Mouse (Mus musculus) c-Kit-negative CD71-positive TER-119-positive erythroid progenitor cells, embryonic 14.5 days (primary cell): Measurements from ENCODE around the gene Polr1c.

Experiments used
- DNase-seq: peaks from one replicate; pipeline ENCODE4 v3.0.0-alpha.2; 2013; ENCODE audit warnings: low read depth, low spot score

The Polr1c gene

DNA sequence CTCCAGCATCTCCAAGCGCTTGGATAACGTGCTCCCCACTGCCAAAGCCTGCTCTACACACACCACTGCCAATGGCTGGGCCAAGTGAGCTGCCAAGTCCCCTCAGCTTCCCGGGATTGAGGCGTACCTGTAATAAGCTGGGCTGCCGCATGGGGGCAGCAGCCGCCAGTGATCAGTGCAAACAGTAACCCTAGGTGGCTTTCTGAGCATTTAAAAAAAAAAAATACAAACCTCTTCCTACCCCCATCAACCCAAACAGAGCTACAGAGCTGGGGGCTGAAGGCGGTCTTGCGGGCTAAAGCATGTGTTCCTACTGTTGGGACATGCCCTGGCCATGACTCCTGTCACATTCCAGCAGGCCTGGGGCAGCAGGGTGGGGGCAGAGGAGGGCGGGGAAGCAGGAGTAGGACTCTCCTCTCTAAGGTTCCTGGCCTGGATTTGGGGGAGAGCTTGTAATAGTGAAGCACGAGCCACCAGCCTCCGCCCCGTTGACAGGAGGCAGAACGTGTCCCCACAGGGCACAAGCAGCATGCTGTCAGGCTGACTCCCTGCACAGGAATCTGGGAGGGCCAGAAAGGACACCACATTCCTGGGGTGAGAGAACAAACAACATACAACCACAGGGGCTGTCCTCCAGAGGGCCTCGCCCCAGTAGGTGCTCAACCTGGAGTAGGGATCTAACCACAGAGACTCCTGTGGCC, 18.2 kb upstream of the Polr1c start:
- DNase-seq = no peak

- DNase-seq = no peak
Observed at GRCm38 (mm10) chr17:46265502-46265901, 17.6 kb upstream of the Polr1c start.

- DNase-seq = no peak
Observed at GRCm38 (mm10) chr17:46262201-46262694, 14.4 kb upstream of the Polr1c start.

GRCm38 (mm10) chr17:46259675-46260074, 11.8 kb upstream of the Polr1c start:
- DNase-seq = no peak

GRCm38 (mm10) chr17:46258279-46259053, 10.6 kb upstream of the Polr1c start:
- no peak for DNase-seq

GRCm38 (mm10) chr17:46255147-46255546, 7.3 kb upstream of the Polr1c start:
- DNase-seq = no peak

DNA sequence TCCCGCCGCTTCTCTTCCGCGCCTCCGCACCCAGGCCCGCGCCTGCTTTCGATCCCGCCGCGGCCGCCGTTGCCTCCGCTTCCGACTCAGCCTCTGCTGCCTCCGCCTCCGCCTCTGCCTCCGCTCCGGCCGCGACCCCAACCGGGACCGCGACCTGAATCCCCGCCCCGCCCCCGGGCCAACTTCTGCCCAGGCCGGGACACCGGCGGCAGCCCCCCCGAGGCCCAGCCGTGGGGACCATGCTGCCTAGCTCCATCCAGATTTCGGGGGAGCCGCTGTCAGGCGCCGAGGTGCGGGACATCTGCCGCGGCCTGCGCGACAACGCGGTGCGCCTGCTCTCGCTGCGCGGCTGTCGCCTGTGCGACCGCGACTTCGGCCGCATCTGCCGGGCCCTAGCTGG, 6.3 kb upstream of the Polr1c start:
- DNase-seq = no peak

GRCm38 (mm10) chr17:46253452-46254084, 5.7 kb upstream of the Polr1c start, which contains the start of gene Lrrc73:
Gene Lrrc73 (plus strand): TSS chr17:46253531.
- DNase-seq = peak; percentile 60

- no peak for DNase-seq
Observed at GRCm38 (mm10) chr17:46252571-46253451, 5.0 kb upstream of the Polr1c start.

DNA sequence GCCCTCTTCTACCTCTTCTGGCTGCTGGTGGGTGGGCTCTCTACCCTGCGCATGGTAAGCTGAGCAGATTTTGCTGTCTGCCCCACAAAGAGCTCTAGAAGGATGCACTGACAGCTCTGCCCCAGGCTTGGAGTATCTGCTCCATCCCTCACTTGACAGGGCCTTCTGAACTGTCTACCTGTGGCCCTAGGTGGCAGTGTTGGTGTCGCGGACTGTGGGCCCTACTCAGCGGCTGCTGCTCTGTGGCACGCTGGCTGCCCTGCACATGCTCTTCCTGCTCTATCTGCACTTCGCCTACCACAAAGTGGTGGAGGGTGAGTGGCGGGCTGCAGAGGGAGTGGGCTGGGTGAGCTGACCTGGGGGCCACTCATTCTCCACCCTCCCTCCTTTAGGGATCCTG, 3.3 kb upstream of the Polr1c start:
- DNase-seq = no peak

DNA sequence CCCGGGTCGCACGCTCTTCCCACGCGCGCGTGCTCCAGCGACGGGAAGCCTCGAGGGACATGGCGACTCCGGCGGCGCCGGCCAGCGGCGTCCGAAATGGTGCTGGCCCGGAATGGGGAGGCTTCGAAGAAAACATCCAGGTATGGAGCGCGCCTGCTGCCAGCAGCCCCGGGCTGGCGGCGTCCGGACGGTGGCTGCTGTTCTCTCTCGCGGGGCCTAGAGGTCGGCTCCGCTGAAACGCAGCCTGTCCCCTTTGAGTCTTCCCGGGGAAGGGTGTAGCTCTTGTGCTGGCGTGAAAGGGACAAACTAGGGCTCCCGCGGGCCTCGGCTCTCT, 302 bp upstream of the Polr1c start:
- no peak for DNase-seq

DNA sequence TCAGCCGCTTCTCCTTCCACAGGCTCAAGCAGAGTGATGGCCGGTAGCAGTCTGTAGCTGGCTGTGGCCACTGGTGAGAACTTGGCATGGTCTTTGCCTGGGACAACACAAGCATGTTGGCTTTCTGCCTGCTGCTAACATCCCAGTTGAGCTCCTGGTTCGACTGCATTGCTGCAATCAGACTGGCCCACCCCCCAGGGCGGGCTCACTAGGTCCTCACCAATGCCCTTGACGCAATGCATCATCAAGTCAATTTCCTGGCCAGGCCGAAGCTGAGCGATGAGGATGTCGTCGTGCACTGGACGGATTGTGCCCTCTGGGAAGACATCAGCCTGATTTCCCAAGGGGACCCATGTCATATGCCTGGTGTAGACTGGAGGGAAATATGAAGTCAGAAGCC, 3.3 kb downstream of the Polr1c start:
- no peak for DNase-seq

GRCm38 (mm10) chr17:46243624-46244023, 4.2 kb downstream of the Polr1c start:
- no peak for DNase-seq

DNA sequence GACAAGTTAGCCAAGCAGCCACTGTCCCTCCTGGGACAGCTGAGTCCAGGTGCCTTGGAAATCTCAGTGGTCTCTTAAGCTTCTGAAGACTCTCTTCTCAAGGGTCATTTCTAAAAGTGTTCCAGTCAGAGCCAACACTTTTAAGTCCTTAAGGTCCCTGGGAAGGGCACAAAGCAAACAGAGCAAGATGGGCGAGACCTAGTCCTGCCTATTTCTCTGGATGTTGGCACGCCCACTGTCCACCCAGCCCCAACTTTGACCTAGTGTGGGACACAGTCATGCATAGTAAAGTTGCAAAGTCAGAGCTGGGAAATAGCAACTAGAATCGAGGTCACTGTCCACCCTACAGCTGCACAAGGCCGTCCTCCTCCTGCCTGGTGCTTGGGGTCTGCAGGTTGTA, 4.9 kb downstream of the Polr1c start:
- no peak for DNase-seq

DNA sequence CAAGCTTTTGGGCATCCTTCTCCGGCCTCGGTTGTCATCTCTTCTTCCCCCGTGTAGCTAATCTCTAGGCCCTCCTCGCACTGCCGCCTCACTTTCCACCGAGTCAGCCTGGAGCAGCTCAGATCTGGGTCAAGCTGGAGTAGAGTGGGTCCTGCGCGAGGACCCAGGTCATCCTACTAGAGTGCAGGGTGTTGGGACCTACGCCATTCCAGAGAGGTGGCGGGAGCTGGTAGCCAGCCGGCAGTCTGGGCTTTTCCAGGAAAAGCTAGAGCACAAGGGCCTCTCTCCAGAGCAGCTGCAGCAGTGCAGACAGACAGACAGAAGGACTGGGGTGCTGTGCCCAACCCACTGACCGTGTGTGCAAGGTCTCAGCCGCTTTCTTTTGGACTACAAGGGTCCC, 5.6 kb downstream of the Polr1c start:
- DNase-seq = no peak

DNA sequence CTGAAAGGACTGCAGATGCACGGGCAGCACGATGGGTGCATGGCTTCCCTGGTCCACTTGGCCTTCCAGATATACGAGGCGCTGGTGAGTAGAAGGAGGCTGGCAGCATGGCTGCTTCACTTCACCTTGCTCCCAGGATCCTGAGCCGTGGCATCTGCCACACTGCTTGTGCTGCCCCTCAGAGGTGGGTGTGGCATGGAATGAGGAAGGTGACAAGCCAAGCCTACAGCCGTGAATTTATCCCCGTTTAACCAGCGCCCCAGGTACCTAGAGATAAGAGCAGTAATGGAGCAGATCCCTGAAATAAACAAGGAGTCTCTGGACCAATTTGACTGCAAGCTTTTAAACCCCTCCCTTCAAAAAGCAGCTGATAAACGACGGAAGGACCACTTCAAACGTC, 6.4 kb downstream of the Polr1c start:
- no peak for DNase-seq

DNA sequence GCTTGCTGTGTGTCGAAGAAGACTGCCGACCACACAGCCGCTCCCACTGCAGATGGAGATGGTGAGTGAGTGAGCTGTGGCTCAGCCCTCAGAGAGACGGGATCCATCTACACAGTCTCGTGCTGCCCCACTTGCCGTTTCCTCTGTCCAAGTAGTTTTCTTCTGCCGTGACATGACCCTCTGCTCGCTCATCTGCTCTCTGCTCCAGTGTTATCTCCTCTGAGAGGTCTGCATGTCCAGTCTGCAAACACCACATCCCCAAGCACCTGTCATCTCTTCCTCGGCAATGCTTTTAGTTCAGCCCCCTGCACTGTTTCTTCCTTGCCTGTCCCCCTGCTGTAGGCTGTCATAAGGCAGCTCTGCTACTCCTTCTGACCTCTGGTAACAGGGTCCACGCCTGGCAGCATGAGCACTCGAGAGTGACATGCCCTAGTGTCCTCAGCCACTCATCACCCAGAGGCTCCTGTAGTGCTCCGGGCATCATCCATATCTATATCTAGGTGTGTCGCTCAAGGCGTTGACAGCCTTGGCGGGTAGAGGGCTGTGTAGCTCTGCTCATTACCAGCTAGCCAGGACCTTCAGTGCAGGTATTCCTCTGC, 8.2 kb downstream of the Polr1c start:
- no peak for DNase-seq

- DNase-seq = no peak
Observed at GRCm38 (mm10) chr17:46237480-46237879, 10.4 kb downstream of the Polr1c start.

GRCm38 (mm10) chr17:46237079-46237478, 10.8 kb downstream of the Polr1c start:
- DNase-seq = no peak

GRCm38 (mm10) chr17:46236067-46236466, 11.8 kb downstream of the Polr1c start:
- no peak for DNase-seq

GRCm38 (mm10) chr17:46227576-46227975, 20.3 kb downstream of the Polr1c start:
- no peak for DNase-seq
